Mouse (Mus musculus) ES-Bruce4 (cell line): Measurements from ENCODE around the gene Map1b. TPM values are rescaled to one million over a fixed set of nuclear protein-coding genes. Genes with fewer than 3 reads are reported as not detected.

Experiments
- H3K27ac ChIP-seq: 2 replicates; pipeline ENCODE4 v1.5.1; 2012; ENCODE audit warnings: low read length, inconsistent platforms; ENCODE audit not compliant: insufficient read depth
- H3K27me3 ChIP-seq: 2 replicates; pipeline ENCODE4 v1.6.1; 2012; ENCODE audit warnings: mild to moderate bottlenecking, low read length, inconsistent platforms; ENCODE audit not compliant: control insufficient read depth, poor library complexity, insufficient read depth, severe bottlenecking
- H3K36me3 ChIP-seq: 2 replicates; pipeline ENCODE4 v1.6.1; 2012; ENCODE audit warnings: inconsistent platforms, mild to moderate bottlenecking, low read length, moderate library complexity; ENCODE audit not compliant: control insufficient read depth, poor library complexity, insufficient read depth, severe bottlenecking
- H3K4me1 ChIP-seq: one replicate; pipeline ENCODE4 v1.8.1; 2011; ENCODE audit warnings: low read length; ENCODE audit not compliant: control insufficient read depth, insufficient read depth
- H3K4me3 ChIP-seq: 2 replicates; pipeline ENCODE4 v1.5.1; 2011; ENCODE audit warnings: low read depth, mild to moderate bottlenecking, low read length
- H3K9ac ChIP-seq: 2 replicates; pipeline ENCODE4 v1.6.1; 2012; ENCODE audit warnings: low read depth, mild to moderate bottlenecking, inconsistent platforms; ENCODE audit not compliant: poor library complexity, severe bottlenecking
- H3K9me3 ChIP-seq: replicated peaks from 2 replicates; pipeline ENCODE4 v1.6.1; 2012; ENCODE audit warnings: mild to moderate bottlenecking, low read length, inconsistent platforms; ENCODE audit not compliant: control insufficient read depth, poor library complexity, insufficient read depth, severe bottlenecking
- CTCF ChIP-seq: IDR thresholded peaks from one replicate; pipeline ENCODE4 v1.8.1; 2011; ENCODE audit warnings: low read depth, low read length
- EP300 ChIP-seq: IDR thresholded peaks from 2 replicates; pipeline ENCODE4 v1.6.1; 2011; ENCODE audit warnings: low read depth, low read length; ENCODE audit not compliant: insufficient read depth
- POLR2A ChIP-seq: IDR thresholded peaks from one replicate; pipeline ENCODE4 v1.8.1; 2011; ENCODE audit warnings: low read length; ENCODE audit not compliant: insufficient read depth
- polyA plus RNA-seq: library from polyadenylated mRNA; stranded (reverse); fragments of >200 nt; gene quantifications from 2 replicates; pipeline ENCODE4 v1.2.4, GENCODE M21; 2011; ENCODE audit warnings: low read depth; ENCODE audit not compliant: missing spikeins, insufficient read depth, insufficient read length

Map1b gene
- polyA plus RNA-seq, 1 experiment: 47.9 TPM

DNA sequence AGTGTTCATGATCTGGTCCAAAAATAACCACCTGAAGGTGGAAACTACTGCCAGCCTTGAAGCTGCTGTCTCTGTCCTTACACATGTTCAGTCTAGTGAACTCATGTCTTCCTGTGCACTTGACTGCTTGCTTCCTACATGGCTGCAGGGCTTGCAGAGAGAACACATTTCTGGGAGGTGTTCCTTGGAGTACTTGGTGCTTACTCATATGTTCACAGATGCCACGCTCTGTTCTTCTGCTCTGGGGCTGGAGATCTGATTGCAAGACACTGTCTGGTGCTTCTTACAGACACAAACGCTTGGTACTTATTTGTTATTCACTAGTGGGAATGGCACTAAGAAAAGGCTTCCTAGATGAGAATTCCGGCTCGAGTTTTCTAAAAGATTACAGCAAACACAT lies 54.5 kb downstream of the Map1b start:
- Histone ChIP-seq H3K4me1 (no peaks in the 10 kb centered on the region), H3K9ac (no peak overlapping the region), H3K4me3 (no peak overlapping the region), H3K36me3 (no peaks in the 10 kb centered on the region), H3K27ac (no peak overlapping the region), H3K9me3 (no peaks in the 10 kb centered on the region; the same call in 1 of the 2 replicates), H3K27me3 (no peaks in the 10 kb centered on the region)
- TF ChIP-seq POLR2A (no peak), EP300 (no peak), CTCF (no peak)

DNA sequence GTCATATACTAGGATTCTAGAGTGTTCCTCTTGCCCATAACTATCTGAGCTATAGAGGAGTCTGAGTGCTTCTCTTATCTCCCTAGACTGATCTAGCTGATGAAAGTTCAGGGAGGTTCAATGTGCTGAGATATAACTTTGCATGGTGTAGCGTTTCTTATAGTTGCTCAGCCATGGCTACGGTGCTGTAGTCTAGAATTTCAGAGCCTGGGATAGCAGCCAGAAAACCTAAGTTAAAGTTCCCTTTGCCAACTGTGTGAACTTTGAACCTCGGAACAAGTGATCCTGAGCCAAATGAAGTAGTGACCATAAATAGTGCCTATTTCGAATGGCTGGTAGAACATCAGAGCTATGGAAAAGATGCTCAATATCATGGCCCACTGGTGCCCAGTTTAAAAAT lies 56.7 kb downstream of the Map1b start:
- Histone ChIP-seq H3K4me3 (no peak overlapping the region), H3K9me3 (no peaks in the 10 kb centered on the region; the same call in 1 of the 2 replicates), H3K27me3 (no peaks in the 10 kb centered on the region), H3K27ac (no peak overlapping the region), H3K4me1 (no peaks in the 10 kb centered on the region), H3K9ac (no peak overlapping the region), H3K36me3 (no peaks in the 10 kb centered on the region)
- TF ChIP-seq EP300 (no peak), POLR2A (no peak), CTCF (no peak)

GRCm38 (mm10) chr13:99458658-99459386 lies 57.5 kb downstream of the Map1b start:
- H3K27ac ChIP-seq: no peak overlapping the region
- H3K4me3 ChIP-seq: no peak overlapping the region
- TF ChIP-seq CTCF (no peak), POLR2A (no peak), EP300 (no peak)
- no peaks in the 10 kb centered on the region; the same call in 1 of the 2 replicates for H3K9me3 ChIP-seq
- H3K36me3 ChIP-seq: no peaks in the 10 kb centered on the region
- no peaks in the 10 kb centered on the region for H3K27me3 ChIP-seq
- no peaks in the 10 kb centered on the region for H3K4me1 ChIP-seq
- H3K9ac ChIP-seq: no peak overlapping the region

DNA sequence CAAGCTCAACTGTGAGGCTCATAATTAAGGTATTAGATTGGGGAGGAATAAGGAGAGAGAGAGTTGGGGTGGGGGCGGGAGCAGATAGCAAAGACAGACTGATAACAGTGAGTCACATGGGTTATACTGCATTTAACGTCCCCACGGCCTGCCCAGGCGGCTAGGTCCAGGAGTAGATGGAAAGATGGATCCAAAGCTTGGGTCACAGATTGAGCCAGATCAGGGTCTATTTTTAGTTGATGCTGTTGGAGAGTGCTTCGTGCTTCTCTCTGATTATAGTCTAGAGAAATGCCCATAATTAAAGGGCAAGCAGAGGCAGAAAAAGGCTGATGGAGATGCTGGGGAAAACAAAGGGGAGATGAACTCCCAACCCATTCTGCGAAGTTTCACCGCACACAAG lies 61.4 kb downstream of the Map1b start:
- Histone ChIP-seq H3K4me3 (no peak overlapping the region), H3K9ac (no peak overlapping the region), H3K4me1 (no peaks in the 10 kb centered on the region), H3K27ac (no peak overlapping the region), H3K27me3 (no peaks in the 10 kb centered on the region), H3K36me3 (no peaks in the 10 kb centered on the region), H3K9me3 (no peaks in the 10 kb centered on the region)
- TF ChIP-seq CTCF (no peak), POLR2A (no peak), EP300 (no peak)

DNA sequence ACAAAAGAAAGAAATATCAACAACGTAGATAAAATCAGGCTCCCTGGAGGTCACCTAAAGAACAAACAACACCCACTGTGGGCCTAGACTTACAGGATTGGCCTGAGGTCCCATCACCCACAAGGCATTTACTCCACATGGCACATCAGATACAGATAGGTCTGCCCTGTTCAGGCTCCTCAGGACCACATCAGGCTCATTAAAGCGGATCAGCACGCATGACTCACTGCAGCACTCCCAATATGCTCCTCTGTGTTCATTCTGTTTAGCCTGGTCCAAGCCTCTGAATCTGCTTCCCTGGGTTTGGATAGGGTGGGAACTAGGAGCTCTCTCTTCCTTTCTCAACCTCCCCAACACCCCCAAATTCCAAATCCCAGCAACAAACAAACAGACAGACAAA lies 63.9 kb downstream of the Map1b start:
- Histone ChIP-seq H3K27ac (no peak overlapping the region), H3K4me3 (no peak overlapping the region), H3K9ac (no peak overlapping the region), H3K4me1 (peaks cover 2% of the 10 kb centered on the region), H3K27me3 (no peaks in the 10 kb centered on the region), H3K9me3 (no peaks in the 10 kb centered on the region; the same call in 1 of the 2 replicates), H3K36me3 (no peaks in the 10 kb centered on the region)
- no peak for TF ChIP-seq CTCF
- no peak for TF ChIP-seq POLR2A
- no peak for TF ChIP-seq EP300

GRCm38 (mm10) chr13:99451276-99451675 lies 65.1 kb downstream of the Map1b start:
- no peaks in the 10 kb centered on the region; the same call in 1 of the 2 replicates for H3K9me3 ChIP-seq
- H3K4me1 ChIP-seq: peaks cover 2% of the 10 kb centered on the region

More at GRCm38 (mm10) chr13:99451276-99451675, 65.1 kb downstream of the Map1b start:
- H3K36me3 ChIP-seq: no peaks in the 10 kb centered on the region
- H3K27me3 ChIP-seq: no peaks in the 10 kb centered on the region
- no peak overlapping the region for H3K27ac ChIP-seq
- H3K4me3 ChIP-seq: no peak overlapping the region
- H3K9ac ChIP-seq: no peak overlapping the region
- no peak for TF ChIP-seq CTCF
- TF ChIP-seq EP300: no peak
- TF ChIP-seq POLR2A: no peak
